Mouse (Mus musculus): ENCODE results near the gene Zfyve28. TPM values are rescaled to one million over a fixed set of nuclear protein-coding genes. Genes with fewer than 3 reads are reported as not detected.
A peak's percentile ranks its signal among the peaks of the same experiment; 100 is the strongest.

The Zfyve28 gene
- 1.0 and 3.0 TPM in 2 replicates for polyA plus RNA-seq (2011; ENCODE audit: insufficient read depth, insufficient read length, low replicate concordance, missing spikeins)

GRCm38 (mm10) chr5:34288154-34288716 is at the start of gene Zfyve28, which contains the start of gene Cfap99:
Zfyve28 (minus strand) TSS chr5:34288449.
Cfap99 (plus strand) TSS chr5:34288600.
- no peaks in the 10 kb centered on the region; the same call in 1 of the 2 replicates for H3K4me1 ChIP-seq (ENCODE audit: control insufficient read depth, insufficient read depth, low read length)

GRCm38 (mm10) chr5:34336775-34337450 is 48.7 kb upstream of the Zfyve28 start:
- WGBS: under 1% methylated on average over 42 of the region's 42 CpGs

More at GRCm38 (mm10) chr5:34288154-34288716, at the start of gene Zfyve28, which contains the start of gene Cfap99:
- Histone ChIP-seq H3K4me3 (replicated peaks; ENCODE audit: control insufficient read depth, low read depth, low read length) (peak within 1 kb of the TSS; percentile 43), H3K27ac (ENCODE audit: control insufficient read depth, insufficient read depth, low read depth, low read length, poor library complexity) (no peak within 1 kb of the TSS)
- TF ChIP-seq CTCF (IDR thresholded peaks at IDR 0.05; ENCODE audit: control insufficient read depth, insufficient read depth, low read length): no peak
- under 1% methylated on average over 83 of the region's 83 CpGs for WGBS

GRCm38 (mm10) chr5:34336097-34336774 is 48.0 kb upstream of the Zfyve28 start, which contains the start of gene Rnf4:
Rnf4 (plus strand) TSS chr5:34336289.
- Histone ChIP-seq H3K4me1 (ENCODE audit: control insufficient read depth, insufficient read depth, low read length) (no peaks in the 10 kb centered on the region; the same call in 1 of the 2 replicates), H3K4me3 (replicated peaks; ENCODE audit: control insufficient read depth, low read depth, low read length) (peak within 1 kb of the TSS; percentile 84), H3K27ac (ENCODE audit: control insufficient read depth, insufficient read depth, low read depth, low read length, poor library complexity) (peak within 1 kb of the TSS; percentile 92)
- TF ChIP-seq CTCF (IDR thresholded peaks at IDR 0.05; ENCODE audit: control insufficient read depth, insufficient read depth, low read length): no peak
- TF ChIP-seq POLR2A (IDR thresholded peaks at IDR 0.05; ENCODE audit: borderline replicate concordance, control insufficient read depth, low read depth, low read length): peak; percentile 94
- WGBS: under 1% methylated on average over 66 of the region's 67 CpGs

More at GRCm38 (mm10) chr5:34336775-34337450, 48.7 kb upstream of the Zfyve28 start:
- no peaks in the 10 kb centered on the region; the same call in 1 of the 2 replicates for H3K4me1 ChIP-seq (ENCODE audit: control insufficient read depth, insufficient read depth, low read length)
- TF ChIP-seq POLR2A (IDR thresholded peaks at IDR 0.05; ENCODE audit: borderline replicate concordance, control insufficient read depth, low read depth, low read length) (no peak), CTCF (IDR thresholded peaks at IDR 0.05; ENCODE audit: control insufficient read depth, insufficient read depth, low read length) (no peak)
- H3K4me3 ChIP-seq (replicated peaks; ENCODE audit: control insufficient read depth, low read depth, low read length): peak overlapping the region; percentile 84
- peak overlapping the region; percentile 92 for H3K27ac ChIP-seq (ENCODE audit: control insufficient read depth, insufficient read depth, low read depth, low read length, poor library complexity)

GRCm38 (mm10) chr5:34335539-34336096 is 47.4 kb upstream of the Zfyve28 start:
- H3K4me3 ChIP-seq (replicated peaks; ENCODE audit: control insufficient read depth, low read depth, low read length): peak overlapping the region; percentile 83
- no peaks in the 10 kb centered on the region; the same call in 1 of the 2 replicates for H3K4me1 ChIP-seq (ENCODE audit: control insufficient read depth, insufficient read depth, low read length)
- 1% methylated on average over 21 of the region's 21 CpGs for WGBS
- H3K27ac ChIP-seq (ENCODE audit: control insufficient read depth, insufficient read depth, low read depth, low read length, poor library complexity): peak overlapping the region; percentile 81
- no peak for TF ChIP-seq CTCF (IDR thresholded peaks at IDR 0.05; ENCODE audit: control insufficient read depth, insufficient read depth, low read length)
- no peak for TF ChIP-seq POLR2A (IDR thresholded peaks at IDR 0.05; ENCODE audit: borderline replicate concordance, control insufficient read depth, low read depth, low read length)

- H3K4me3 ChIP-seq (replicated peaks; ENCODE audit: control insufficient read depth, low read depth, low read length): no peak overlapping the region
- TF ChIP-seq POLR2A (IDR thresholded peaks at IDR 0.05; ENCODE audit: borderline replicate concordance, control insufficient read depth, low read depth, low read length): no peak
- TF ChIP-seq CTCF (IDR thresholded peaks at IDR 0.05; ENCODE audit: control insufficient read depth, insufficient read depth, low read length): no peak
- no peak overlapping the region for H3K27ac ChIP-seq (ENCODE audit: control insufficient read depth, insufficient read depth, low read depth, low read length, poor library complexity)
- WGBS: 85% methylated on average over 1 of the region's 1 CpGs
- H3K4me1 ChIP-seq (ENCODE audit: control insufficient read depth, insufficient read depth, low read length): no peaks in the 10 kb centered on the region; the same call in 1 of the 2 replicates
Measured at GRCm38 (mm10) chr5:34334081-34334480, 45.8 kb upstream of the Zfyve28 start.

GRCm38 (mm10) chr5:34330136-34330535 is 41.9 kb upstream of the Zfyve28 start:
- Histone ChIP-seq H3K4me1 (ENCODE audit: control insufficient read depth, insufficient read depth, low read length) (no peaks in the 10 kb centered on the region), H3K4me3 (replicated peaks; ENCODE audit: control insufficient read depth, low read depth, low read length) (no peak overlapping the region), H3K27ac (ENCODE audit: control insufficient read depth, insufficient read depth, low read depth, low read length, poor library complexity) (no peak overlapping the region)
- TF ChIP-seq CTCF (IDR thresholded peaks at IDR 0.05; ENCODE audit: control insufficient read depth, insufficient read depth, low read length) (no peak), POLR2A (IDR thresholded peaks at IDR 0.05; ENCODE audit: borderline replicate concordance, control insufficient read depth, low read depth, low read length) (no peak)
- WGBS: 83% methylated on average over 2 of the region's 2 CpGs

GRCm38 (mm10) chr5:34326875-34327576 is 38.8 kb upstream of the Zfyve28 start:
- Histone ChIP-seq H3K4me1 (ENCODE audit: control insufficient read depth, insufficient read depth, low read length) (no peaks in the 10 kb centered on the region; the same call in 1 of the 2 replicates), H3K4me3 (replicated peaks; ENCODE audit: control insufficient read depth, low read depth, low read length) (no peak overlapping the region), H3K27ac (ENCODE audit: control insufficient read depth, insufficient read depth, low read depth, low read length, poor library complexity) (no peak overlapping the region)
- TF ChIP-seq CTCF (IDR thresholded peaks at IDR 0.05; ENCODE audit: control insufficient read depth, insufficient read depth, low read length) (no peak), POLR2A (IDR thresholded peaks at IDR 0.05; ENCODE audit: borderline replicate concordance, control insufficient read depth, low read depth, low read length) (no peak)
- 72% methylated on average over 31 of the region's 31 CpGs for WGBS
